Mouse (Mus musculus) thymus, postnatal 25 days (tissue): ENCODE measurements around the gene Arhgef10l.

Source experiments
- DNase-seq: peaks from one replicate; pipeline ENCODE4 v3.0.0; 2022

Gene Arhgef10l

DNA sequence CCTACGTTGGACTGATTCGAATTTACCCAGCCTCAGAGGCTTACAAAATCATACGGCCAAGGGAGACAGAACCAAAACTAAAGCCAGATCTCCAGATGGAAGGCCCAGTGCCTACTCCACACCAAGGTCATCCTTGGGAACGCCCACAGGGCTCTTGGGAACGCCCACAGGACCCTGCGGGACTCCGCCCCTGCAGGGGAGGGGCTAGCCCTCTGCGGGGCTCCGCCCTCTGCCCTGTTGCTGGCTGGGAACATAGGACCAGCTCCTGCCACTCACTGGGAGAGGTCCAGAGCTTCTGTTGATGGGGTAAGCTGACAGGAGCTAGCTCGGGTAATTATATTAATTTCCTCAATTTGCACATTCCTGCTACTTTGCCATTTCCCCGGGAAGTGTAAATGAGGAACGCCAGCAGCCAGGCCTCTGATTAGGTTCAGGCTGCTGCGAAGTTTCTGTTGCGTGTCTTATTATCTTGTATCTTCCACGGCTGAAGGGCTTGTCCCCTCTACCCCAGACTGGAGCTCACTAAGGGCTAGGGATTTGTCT, 158.6 kb downstream of the Arhgef10l start:
- DNase-seq, result no peak

DNA sequence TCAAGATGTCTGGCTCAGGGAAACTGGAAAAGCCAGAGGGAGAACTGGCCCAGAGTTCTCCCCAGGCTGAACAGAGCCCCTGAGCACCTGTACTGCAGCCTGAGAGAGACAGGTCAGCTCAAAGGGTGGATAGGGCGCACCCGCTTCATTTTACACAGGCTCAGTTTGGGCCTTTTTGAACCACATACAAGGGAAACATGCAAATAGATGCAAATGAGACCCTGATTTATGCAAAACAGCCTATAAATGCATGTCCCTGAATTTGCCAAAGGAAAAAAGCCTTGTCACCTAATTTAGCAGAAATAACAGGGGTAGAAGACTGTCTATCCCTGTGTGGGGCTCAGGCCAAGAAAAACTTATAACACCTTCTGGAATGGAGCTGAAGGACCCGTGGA, 160.2 kb downstream of the Arhgef10l start:
- DNase-seq, result no peak

DNA sequence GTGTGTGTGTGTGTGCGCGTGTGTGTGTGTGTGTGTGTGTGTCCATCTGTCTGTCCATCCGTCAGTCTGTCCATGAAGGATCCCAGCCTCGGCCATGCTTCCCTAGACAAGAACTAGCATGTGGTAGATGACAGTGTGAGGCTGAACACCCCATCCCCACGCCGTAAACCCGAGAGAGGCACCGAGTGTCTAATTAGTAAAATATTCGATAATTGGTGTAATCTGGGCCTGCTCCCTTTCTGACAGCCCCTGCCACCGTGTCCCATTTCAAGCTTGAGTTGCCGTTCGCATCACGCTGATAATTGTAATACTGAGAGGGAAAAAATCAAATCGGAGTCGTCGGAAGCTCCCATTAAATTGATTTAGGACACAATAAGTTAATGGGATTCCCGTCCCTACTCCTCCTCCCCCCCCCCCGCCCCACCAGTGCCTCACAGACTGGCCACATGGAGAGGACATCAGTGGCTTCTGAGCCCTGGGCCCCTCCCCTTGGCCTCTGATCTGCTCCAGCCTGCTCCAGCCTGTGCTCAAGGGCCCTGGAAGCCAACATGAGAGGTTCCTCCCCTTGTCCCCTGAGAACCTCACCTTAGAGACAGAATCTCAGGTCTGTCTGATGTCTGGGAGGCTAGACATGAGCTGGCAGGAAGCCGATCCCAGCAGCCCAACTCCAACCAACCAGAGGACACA, 160.7 kb downstream of the Arhgef10l start:
- no peak for DNase-seq

DNA sequence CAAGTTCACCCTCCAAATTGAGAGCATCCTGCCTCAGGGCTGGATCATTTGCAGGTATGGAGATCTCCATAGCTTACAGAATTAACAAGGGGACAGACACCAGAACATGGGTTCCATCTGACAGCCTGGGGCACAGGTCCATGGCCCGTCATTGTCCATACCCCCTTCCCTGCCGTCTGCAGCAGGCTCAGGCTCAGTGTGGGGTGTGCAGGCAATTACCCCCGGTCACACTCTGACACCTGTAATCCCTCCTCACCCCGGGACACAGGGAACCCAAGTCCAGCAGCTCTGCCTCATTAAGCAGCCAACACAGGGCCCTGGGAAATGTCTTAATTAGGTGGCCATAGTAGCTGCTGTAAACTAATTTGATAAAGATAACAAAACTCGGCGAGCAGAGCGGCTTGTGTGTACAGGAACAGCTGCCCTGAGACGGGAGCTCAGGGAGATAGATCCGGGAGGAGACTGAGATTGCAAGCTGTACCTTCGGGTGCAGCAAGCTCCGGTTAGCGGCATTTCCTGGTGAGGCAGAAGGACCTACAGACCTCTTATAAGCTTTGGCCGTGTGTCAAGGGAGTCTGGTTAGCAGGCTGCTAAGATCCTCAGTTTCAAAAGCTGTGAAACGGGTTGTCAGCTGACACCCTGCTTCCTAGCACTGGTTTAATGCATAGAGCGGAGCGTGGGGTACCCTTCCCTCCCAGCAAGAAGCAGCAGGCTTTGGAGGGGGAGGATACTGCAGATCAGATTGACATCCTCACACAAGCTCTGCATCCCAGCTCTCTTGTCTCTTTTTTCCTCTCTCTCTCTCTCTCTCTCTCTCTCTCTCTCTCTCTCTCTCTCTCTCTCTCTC, 161.5 kb downstream of the Arhgef10l start:
- DNase-seq, result no peak

DNA sequence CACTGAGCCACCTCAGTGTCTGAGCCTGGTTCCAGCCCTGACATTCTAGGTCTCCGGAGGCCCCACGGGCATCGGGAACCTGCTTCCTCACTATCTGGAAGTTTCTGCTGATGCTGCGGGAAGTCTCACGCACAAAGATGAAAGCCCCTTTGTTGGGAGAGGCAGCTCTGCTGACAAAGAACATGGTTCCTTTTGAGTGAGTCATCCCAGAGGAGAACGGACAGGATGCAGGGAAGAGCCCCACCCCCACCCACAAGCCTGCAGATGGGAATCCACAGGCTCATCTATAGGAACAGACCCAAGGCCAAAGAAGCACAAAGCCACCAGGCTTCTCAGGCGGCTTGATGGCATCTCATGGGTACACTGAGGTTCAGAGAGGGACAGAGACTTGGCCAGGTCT, 165.0 kb downstream of the Arhgef10l start:
- no peak for DNase-seq

DNA sequence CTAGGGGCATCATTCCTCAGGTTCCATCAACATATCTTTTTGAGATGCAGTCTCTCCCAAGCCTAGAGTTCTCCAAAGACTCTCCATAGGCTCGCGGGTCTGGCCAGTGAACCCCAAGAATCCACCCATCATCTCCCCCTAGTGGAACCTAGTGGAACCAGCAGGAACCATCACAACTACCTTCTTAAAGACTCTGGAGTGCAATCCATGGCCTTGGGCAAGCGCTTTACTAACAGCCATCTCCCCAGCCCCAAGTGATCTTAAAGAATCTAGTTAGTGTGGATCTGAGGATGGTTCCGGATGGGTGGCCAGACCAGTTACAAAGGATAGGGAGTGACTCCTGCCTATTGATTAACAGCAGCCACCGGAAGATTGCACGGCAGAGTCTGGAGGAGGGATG, 166.2 kb downstream of the Arhgef10l start:
- DNase-seq, result no peak

DNA sequence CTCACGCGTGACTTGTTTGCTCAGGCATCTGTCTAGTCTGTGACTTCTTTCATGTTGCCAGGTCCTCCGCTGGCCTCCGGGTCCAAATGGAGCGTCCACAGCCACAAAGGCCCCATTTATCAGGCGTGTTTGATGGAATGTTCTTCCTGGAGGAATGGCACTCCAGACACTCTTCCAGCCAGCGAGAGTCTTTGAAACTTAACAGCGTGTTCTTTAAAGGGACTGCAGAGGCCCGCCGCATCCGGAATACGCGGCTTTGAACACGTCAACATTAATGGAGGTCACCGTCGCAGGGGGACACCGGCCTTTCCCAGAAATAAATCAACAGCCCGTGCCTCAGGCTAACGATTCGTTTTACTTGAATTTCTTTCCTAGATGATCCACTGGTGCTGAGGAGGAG, 168.6 kb downstream of the Arhgef10l start:
- DNase-seq, result no peak

DNA sequence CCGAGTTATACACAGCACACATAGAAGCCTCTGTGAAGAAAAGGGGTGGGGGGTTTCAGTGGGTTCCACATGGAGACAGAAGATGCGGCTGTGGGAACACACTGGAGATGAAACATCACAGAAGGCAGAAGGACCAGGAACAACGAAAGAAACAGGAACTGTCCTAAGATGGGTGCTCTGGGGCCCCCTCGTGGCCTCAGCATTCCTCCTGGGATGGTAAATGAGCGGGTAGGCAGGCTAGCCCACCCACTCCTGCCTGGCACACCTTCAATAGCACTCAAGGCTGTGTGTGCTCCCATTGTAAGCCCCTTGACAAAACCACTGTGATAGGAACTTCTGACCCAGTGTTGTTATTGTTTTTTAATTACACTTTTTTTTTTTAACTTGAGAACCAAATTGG, 174.3 kb downstream of the Arhgef10l start:
- DNase-seq, result no peak

DNA sequence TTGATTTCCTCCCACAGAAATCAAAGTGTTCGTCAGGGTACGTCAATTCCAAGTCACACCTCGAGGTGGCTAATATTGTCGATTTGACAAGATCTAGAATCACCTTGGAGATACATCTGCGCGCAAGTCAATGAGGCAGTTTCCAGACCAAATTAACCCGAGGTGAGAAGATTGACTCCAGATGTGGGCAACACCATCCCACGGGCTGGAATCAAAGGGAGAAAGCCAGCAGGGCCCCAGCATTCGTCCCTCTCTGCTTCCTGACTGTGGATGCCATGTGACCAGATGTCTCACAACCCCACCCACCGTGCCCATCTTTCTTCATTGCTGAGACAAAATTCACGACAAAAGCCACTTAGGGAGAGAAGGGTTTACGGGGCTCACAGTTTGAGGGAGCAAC, 180.4 kb downstream of the Arhgef10l start:
- no peak for DNase-seq

DNA sequence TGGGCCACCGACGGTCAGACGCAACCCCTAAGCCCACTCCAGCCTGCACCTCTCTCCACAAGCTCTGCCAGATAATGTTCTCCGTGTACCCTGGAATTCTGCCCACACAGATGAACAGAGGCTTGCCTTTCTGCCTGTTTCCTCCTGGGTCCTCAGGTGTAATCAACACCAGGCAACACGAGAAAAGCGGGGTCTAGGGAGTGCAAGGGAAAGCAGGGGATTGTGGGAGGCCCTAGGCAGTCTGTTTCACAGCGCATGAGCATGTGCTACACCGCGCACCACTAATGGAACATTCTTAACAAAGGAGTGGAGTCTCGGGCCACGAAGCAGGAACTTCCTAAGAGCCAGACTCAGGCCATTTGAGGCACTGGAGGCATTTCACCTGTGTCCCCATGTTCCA, 182.7 kb downstream of the Arhgef10l start:
- no peak for DNase-seq

DNA sequence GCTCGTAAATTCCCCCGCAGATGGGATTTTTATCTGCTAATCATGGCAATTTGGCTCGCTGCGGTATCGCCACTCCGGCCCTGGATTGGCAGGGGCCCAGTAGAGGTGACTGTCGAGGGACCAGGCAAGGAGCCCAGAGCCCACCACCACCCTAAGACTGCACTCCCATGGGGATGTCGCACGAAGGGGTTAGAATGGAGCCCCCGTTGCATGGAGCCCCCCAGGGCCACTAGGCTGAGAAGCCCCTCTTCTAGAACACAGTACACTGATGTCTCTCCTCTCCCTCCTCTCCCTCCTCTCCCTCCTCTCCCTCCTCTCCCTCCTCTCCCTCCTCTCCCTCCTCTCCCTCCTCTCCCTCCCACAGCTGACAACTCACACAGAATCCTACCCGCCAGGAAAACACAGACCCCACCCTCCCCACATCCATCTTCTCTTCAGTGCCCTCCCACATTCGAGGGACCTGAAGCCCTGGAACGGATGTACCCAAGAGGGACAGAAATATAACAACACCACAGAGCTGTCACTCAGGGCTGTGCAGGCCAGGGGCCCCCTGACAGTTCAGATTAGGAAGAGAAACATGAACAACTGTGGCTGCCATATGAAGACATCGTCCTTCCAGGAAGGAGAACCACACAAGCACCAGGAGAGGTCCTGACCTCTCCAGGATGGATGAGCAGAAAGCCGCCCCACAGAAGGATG, 185.3 kb downstream of the Arhgef10l start:
- DNase-seq, result no peak

DNA sequence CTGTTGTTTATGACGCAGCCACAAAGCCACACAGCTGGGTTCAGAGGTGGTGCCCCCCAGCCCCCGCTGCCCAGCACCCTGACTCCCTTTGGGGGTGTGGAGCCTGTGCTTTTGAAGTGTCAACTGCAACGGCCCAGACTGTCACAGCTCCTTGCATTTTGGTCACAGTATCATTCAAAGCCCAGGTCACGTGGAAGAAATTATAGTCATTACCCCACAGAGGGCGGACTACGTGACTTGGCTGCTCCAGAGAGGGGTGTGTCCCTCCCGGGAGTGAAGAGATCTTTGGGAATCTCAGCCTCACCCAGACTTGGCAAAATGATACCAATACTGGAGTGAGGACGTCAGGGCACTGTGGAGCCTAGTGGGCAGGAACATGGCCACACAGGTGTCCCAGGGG, 190.6 kb downstream of the Arhgef10l start:
- no peak for DNase-seq

DNA sequence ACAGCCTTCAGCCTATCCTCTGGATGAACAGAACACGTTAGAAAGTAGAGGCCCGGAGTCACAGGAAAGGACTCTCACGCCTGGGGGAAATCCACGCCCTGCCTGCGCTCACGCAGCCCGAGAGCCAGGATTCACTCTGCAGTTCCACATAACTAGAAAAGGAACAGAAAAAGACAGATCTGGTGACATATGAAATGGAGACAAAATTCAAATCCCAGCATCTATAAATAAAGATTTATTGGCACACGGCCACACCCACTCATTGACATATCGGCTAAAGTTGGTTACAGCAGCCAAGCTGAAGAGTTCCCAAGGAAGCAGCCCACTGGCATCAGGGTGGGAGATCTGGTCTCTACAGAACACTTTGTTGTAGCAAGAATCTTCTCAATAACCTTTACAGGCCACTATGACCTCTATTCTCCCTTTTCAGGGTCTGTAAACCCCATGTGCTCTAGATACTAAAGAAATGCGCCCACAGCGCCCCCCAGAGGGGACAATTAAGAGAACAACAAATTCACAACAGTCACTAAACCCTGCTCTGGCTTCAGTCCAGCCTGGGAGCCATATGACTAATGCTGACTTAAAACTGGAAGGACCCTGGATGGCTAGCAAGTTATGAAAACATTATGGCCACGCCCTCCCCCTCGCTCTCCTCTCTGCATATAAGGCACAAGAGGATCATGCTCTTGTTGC, 195.9 kb downstream of the Arhgef10l start:
- DNase-seq, result no peak

DNA sequence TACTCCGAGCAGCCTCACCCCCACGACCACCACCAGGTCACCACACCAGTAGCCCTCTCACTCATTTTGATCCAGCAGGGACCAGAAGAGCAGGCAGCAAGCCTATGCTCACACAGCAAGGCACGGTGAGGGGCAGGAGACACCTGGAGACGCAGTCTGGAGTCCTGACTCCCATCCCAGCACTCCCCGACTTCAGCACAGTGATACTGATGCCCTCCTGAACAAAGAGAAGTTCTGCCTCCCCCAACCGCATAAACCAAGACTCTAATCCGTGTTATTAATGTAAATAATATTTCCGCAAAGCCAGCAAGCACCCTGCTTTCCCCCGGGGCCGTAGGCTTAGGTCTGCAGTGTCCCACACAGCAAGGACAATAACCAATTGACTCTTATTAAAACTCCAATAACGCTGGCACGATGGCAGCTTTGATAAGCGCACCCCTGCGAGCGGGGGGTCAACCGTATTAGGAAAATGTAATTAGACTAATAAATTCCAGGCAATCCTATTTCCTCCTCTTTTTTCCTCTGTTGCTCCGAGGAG, 198.5 kb downstream of the Arhgef10l start:
- DNase-seq, result no peak
